Mouse (Mus musculus) heart, postnatal 0 days (tissue): ENCODE measurements at regions not wholly inside any gene's neighbourhood (a gene's known extent, or its start where the extent isn't known, plus 50 kb on each side); places are given as distances from the start of the nearest gene placed in this dataset.

Source experiments
- CTCF ChIP-seq: IDR thresholded peaks from 2 replicates; pipeline ENCODE4 v1.5.1; 2016; ENCODE audit warnings: antibody characterized with exemption, control low read depth, low read depth
- EP300 ChIP-seq: IDR thresholded peaks from 2 replicates; pipeline ENCODE4 v1.6.1; 2016; ENCODE audit warnings: antibody characterized with exemption, low read depth

DNA sequence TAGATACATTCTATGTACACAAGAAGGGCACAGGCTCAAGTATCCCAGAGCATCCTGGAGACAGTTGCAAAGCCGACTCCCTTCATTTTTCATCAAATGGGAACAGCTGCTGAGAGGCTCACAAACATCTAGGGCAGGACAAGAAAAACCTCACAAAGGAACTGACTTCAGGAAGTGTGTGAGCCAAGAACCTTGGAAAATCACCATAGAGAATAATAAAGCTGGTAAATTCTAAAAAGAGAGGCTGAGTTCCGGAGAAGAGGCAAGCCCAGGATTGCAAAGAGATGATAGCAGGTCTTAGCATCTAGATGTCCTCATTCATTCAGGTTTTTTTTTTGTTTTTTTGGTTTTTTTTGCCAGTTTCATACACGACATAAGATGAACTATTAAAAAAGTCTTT lies 390.3 kb upstream of the Nmur2 start:
- TF ChIP-seq CTCF = no peak
- TF ChIP-seq EP300 = no peak
